Mouse (Mus musculus): ENCODE measurements around the gene A630095N17Rik.

GRCm38 (mm10) chr1:75191258-75191621, 40.7 kb downstream of the A630095N17Rik start:
- no peak for TF ChIP-seq POLR2A (IDR thresholded peaks at IDR 0.05; ENCODE audit: borderline replicate concordance, insufficient read depth, low read length)
- TF ChIP-seq CTCF (IDR thresholded peaks at IDR 0.05; ENCODE audit: borderline replicate concordance, insufficient read depth, low read depth, low read length) = no peak
